Mouse (Mus musculus) left cerebral cortex, adult 8-10 months (tissue): Measurements from ENCODE around the gene Frrs1. TPM values are rescaled to one million over a fixed set of nuclear protein-coding genes. Genes with fewer than 3 reads are reported as not detected.
A peak's percentile ranks its signal among the peaks of the same experiment; 100 is the strongest.

Experiments
- DNase-seq, 2 experiments: peaks; one replicate each; pipeline ENCODE4 v3.0.0; 2022; ENCODE audit warnings: low spot score in 2 of 2
- total RNA-seq, 4 experiments: library from RNA; stranded (reverse); gene quantifications; 2 replicates each; pipeline ENCODE4 v1.2.4; 2022

Frrs1 gene
- total RNA-seq, 4 experiments from 2014 or later = 0.48 to 3.6 (median 1.5) TPM

GRCm38 (mm10) chr3:116906596-116906995 is 47.3 kb downstream of the Frrs1 start:
- no peak for DNase-seq

GRCm38 (mm10) chr3:116914374-116914773 is 55.1 kb downstream of the Frrs1 start:
- no peak for DNase-seq

- DNase-seq = no peak
Measured at GRCm38 (mm10) chr3:116914931-116915330, 55.7 kb downstream of the Frrs1 start.

GRCm38 (mm10) chr3:116917016-116917415 is 57.8 kb downstream of the Frrs1 start:
- DNase-seq = no peak

- DNase-seq = no peak
Measured at GRCm38 (mm10) chr3:116921535-116921934, 62.3 kb downstream of the Frrs1 start.

GRCm38 (mm10) chr3:116923042-116923441 is 63.8 kb downstream of the Frrs1 start:
- no peak for DNase-seq

GRCm38 (mm10) chr3:116928994-116929393 is 69.7 kb downstream of the Frrs1 start:
- no peak for DNase-seq

- no peak for DNase-seq
Measured at GRCm38 (mm10) chr3:116933158-116933557, 73.9 kb downstream of the Frrs1 start.

GRCm38 (mm10) chr3:116936934-116937691 is 77.8 kb downstream of the Frrs1 start:
- DNase-seq = no peak

- peak in 1 of 2 experiments; percentile 58 for DNase-seq
Measured at GRCm38 (mm10) chr3:116940804-116941558, 81.7 kb downstream of the Frrs1 start.

GRCm38 (mm10) chr3:116941559-116942117 is 82.4 kb downstream of the Frrs1 start:
- DNase-seq = no peak

GRCm38 (mm10) chr3:116942751-116943150 is 83.5 kb downstream of the Frrs1 start:
- DNase-seq = no peak

- DNase-seq = peak in 1 of 2 experiments; percentile 33
Measured at GRCm38 (mm10) chr3:116943422-116943821, 84.2 kb downstream of the Frrs1 start.

GRCm38 (mm10) chr3:116946476-116946875 is 87.2 kb downstream of the Frrs1 start:
- DNase-seq = no peak

- DNase-seq = no peak
Measured at GRCm38 (mm10) chr3:116950665-116951115, 91.4 kb downstream of the Frrs1 start.

GRCm38 (mm10) chr3:116951489-116951888 is 92.2 kb downstream of the Frrs1 start:
- no peak for DNase-seq

GRCm38 (mm10) chr3:116952242-116952899 is 93.1 kb downstream of the Frrs1 start:
- no peak for DNase-seq

GRCm38 (mm10) chr3:116953366-116953765 is 94.1 kb downstream of the Frrs1 start:
- no peak for DNase-seq

GRCm38 (mm10) chr3:116955061-116955460 is 95.8 kb downstream of the Frrs1 start:
- DNase-seq = no peak
